Mouse (Mus musculus) left cerebral cortex, adult 2 months (tissue): ENCODE results near the gene Gm5773. TPM values are rescaled to one million over a fixed set of nuclear protein-coding genes. Genes with fewer than 3 reads are reported as not detected.
"Not testable (repeated sequence)": the region's sequence is repeated elsewhere in the genome, so short reads cannot be mapped to it uniquely, and the experiment has no call there.

Source experiments
- DNase-seq, 2 experiments: peaks; one replicate each; pipeline ENCODE4 v3.0.0; 2021 to 2022; ENCODE audit warnings: low spot score in 2 of 2, mixed read lengths in 1 of 2; ENCODE audit errors: extremely low spot score in 1 of 2
- H3K27ac ChIP-seq: fragments of 200-600 bp; 2 replicates; pipeline ENCODE4 v1.8.1; 2022
- H3K4me3 ChIP-seq: fragments of 200-600 bp; 2 replicates; pipeline ENCODE4 v1.8.1; 2022
- CTCF ChIP-seq: fragments of 200-600 bp; IDR thresholded peaks from 2 replicates; pipeline ENCODE4 v1.8.1; 2022; ENCODE audit warnings: antibody characterized with exemption, mild to moderate bottlenecking, moderate library complexity
- intact Hi-C: fragments of 180-260 bp; cut with DNase I; formaldehyde crosslinking; loops from one replicate; pipeline ENCODE4 v1.15.1; 2025
- long read RNA-seq, 2 experiments: library from polyadenylated mRNA; stranded (forward); transcript quantifications; one replicate each; pipeline ENCODE4 v2.0.0; 2021; ENCODE audit warnings: borderline mapping rate in 2 of 2
- total RNA-seq, 2 experiments: library from RNA; stranded (reverse); gene quantifications; 2 replicates each; pipeline ENCODE4 v1.2.3; 2021

Gene Gm5773
- not detected for total RNA-seq
- long read RNA-seq, experiment 1, result 0 reads
- long read RNA-seq, experiment 2, result 0 reads

- DNase-seq, intact Hi-C loops, H3K27ac ChIP-seq, H3K4me3 ChIP-seq: not testable (repeated sequence)
Observed at GRCm38 (mm10) chr3:93772700-93773099, at the start of gene Gm5773. TSS of gene Gm5773 (plus strand) at chr3:93773000.

- DNase-seq, H3K27ac ChIP-seq, intact Hi-C loops, H3K4me3 ChIP-seq: not testable (repeated sequence)
Observed at GRCm38 (mm10) chr3:93745475-93745874, 27.3 kb upstream of the Gm5773 start.

GRCm38 (mm10) chr3:93754022-93754421 is 18.8 kb upstream of the Gm5773 start:
- intact Hi-C loops, H3K4me3 ChIP-seq, DNase-seq, H3K27ac ChIP-seq: not testable (repeated sequence)

- intact Hi-C loops, result not testable (repeated sequence)
Observed at GRCm38 (mm10) chr3:93796098-93796497, 23.3 kb downstream of the Gm5773 start, which contains the start of gene Tdpoz4. TSS of gene Tdpoz4 (plus strand) at chr3:93796398.

GRCm38 (mm10) chr3:93813341-93813740 is 40.5 kb downstream of the Gm5773 start:
- not testable (repeated sequence) for DNase-seq
- intact Hi-C loops, result loop anchor here (5.0 kb wide), 1 partner anchor 201 kb away; no protein-coding TSS in a partner anchor
- TF ChIP-seq CTCF, result peak; percentile 27

More at GRCm38 (mm10) chr3:93796098-93796497, 23.3 kb downstream of the Gm5773 start, which contains the start of gene Tdpoz4:
- not testable (repeated sequence) for H3K27ac ChIP-seq, H3K4me3 ChIP-seq, DNase-seq

More at GRCm38 (mm10) chr3:93813341-93813740, 40.5 kb downstream of the Gm5773 start:
- not testable (repeated sequence) for H3K4me3 ChIP-seq, H3K27ac ChIP-seq

Other genes starting within 250 kb of the Gm5773 start
- 10 to 100 TPM; 42.6 to 43.7 TPM for gene S100a10, start 217.9 kb upstream of the Gm5773 start, total RNA-seq
- not detected for gene Tdpoz2, start 120.3 kb upstream of the Gm5773 start, total RNA-seq
- gene Tdpoz1, start 96.7 kb upstream of the Gm5773 start, total RNA-seq, result not detected
- not detected for gene Gm37596, start 79.9 kb upstream of the Gm5773 start, total RNA-seq
- not detected for gene Tdpoz4, start 23.4 kb downstream of the Gm5773 start, total RNA-seq
- not detected for gene Tdpoz3, start 53.0 kb downstream of the Gm5773 start, total RNA-seq
- not detected for gene Gm9117, start 170.5 kb downstream of the Gm5773 start, total RNA-seq
- not detected for gene Tdpoz5, start 188.3 kb downstream of the Gm5773 start, total RNA-seq